Mouse (Mus musculus): ENCODE results near the gene Enkur.

Enkur gene

DNA sequence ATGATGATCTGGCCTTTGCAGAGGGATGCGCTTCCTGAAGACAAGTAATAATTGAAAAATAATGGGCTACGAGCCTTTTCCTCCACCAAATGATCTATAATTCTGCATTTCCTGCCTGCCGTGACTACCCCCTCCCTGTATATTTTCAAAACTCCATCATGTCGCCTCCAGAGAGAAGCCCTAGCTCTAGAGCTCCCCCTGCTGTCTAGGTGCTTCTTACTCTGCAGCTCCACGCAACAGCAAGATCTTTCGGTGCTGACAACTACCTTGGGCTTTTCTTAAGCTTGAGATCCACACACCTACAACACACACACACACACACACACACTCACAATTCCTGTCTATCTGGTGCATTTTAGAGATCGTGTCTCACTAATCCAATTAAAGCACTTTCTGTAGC, 17.6 kb downstream of the Enkur start:
- DNase-seq, result peak; percentile 66

DNA sequence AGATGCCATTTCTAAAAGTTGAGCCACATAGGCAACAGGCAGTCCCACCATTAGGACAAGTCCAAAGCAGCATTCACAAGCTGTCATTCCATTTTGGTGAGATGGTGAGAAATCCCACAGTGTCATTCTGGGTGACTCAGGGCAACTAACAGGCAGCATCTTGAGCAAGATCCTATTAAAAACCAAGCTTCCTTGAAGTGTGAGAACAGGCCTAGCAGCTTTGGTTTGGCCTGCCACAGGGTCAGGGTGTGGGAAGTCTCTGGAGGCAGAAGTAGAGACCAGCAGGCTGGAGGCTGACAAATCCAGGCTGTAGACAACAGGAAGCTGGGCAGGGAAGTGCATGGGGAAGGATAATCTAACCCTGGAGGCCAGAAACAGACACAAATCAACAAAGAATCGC, 22.4 kb downstream of the Enkur start:
- DNase-seq, result no peak

- DNase-seq, result no peak
These were observed 26.0 kb downstream of the Enkur start for GRCm38 (mm10) chr2:21179136-21179535.

GRCm38 (mm10) chr2:21172797-21173196, 32.4 kb downstream of the Enkur start:
- DNase-seq, result no peak

DNA sequence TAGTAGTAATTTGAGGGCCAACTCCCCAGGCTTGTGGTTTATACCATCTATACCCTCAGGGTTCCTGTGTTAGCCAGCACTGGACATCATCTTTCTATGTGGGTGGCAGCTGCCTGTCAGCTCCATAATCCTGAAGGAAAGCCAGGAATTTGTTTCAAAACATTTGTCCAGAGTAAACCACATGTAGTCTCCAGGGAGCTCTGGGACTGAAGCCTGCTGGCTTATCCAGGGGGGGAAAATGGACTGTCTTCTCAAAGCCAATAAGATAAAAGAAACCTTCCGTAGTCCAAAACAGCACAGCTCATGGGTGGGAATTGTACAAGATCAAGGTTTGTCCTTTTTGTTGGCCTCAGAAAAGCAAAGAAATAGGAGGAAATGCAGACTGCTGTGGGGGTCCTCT, 37.2 kb downstream of the Enkur start:
- DNase-seq, result no peak

DNA sequence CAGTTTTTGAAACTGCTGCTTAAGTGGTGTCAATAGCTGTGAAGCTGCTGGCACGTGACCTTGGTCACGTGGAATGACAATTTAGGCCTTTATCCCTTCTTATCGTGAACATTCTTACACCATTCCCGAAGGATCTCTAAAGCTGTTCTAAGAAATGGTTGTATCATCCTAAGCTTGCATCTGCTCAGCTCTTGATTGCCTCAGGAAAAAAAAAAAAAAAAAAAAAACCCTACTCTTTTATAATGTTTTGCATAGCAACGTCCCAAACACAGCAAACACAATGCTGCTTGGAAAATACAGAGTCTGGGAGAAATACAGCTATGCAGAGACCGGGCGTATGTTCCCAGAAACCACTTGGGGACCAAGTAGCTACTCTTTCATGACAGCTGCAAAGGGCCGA, 40.9 kb downstream of the Enkur start:
- no peak for DNase-seq

DNA sequence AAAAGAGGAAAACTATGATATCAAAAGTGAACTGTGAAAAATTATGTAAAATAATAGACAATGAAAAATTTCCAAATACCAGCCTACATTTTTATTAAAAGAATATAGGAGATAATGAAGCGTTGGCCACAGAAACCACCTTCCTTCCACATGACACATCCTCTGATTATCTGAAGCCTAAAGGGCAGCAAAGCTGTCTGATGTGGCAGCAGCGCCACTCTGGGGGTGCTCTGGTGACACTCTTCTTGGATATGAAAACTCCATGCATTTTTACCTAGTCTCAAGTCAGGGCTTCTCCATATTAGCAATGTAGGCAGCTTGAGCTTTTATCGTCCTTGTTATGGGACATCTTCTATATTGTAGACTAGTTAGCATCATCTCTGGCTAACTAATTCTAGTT, 51.7 kb downstream of the Enkur start:
- DNase-seq, result no peak

GRCm38 (mm10) chr2:21147169-21147568, 58.0 kb downstream of the Enkur start:
- DNase-seq, result no peak

DNA sequence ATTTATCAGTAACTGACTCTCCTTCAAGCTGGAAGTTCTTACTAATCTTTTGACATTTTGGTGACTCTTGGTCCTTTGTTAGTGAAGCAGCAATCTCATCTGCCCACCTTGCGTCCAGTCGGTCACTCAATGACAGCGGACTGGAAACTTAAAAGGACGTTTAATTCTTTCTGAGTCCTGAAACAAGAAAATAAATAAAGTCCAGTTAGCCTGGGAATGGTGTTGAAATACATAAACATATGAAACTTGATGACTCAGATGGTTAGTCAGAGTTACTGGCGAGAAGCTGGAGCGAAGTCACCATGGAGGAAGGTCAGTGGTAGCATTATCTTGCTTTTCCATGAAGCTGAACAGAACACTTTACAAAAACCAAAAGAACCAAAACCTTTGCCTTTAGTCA, 58.7 kb downstream of the Enkur start:
- no peak for DNase-seq

DNA sequence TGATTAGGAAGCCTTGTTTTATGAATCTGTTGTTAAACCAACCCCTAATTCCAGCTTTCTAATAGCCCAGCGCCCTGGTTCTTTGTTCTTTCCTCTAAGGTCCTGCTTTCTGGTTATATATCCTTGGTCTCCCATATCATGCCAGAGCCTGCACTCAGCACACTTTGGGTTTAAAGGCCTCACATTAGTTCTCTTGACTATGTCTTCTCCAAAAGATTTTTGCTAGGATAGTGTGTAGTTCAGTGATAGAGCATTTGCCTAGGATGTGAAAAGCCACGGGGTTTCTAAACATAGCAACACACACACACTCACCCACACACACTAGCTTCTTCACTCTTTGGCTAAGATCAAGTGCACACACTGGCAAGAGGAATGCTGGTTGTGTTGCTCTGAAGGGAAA, 62.5 kb downstream of the Enkur start:
- no peak for DNase-seq

GRCm38 (mm10) chr2:21142204-21142580, 63.0 kb downstream of the Enkur start:
- DNase-seq, result peak; percentile 65

DNA sequence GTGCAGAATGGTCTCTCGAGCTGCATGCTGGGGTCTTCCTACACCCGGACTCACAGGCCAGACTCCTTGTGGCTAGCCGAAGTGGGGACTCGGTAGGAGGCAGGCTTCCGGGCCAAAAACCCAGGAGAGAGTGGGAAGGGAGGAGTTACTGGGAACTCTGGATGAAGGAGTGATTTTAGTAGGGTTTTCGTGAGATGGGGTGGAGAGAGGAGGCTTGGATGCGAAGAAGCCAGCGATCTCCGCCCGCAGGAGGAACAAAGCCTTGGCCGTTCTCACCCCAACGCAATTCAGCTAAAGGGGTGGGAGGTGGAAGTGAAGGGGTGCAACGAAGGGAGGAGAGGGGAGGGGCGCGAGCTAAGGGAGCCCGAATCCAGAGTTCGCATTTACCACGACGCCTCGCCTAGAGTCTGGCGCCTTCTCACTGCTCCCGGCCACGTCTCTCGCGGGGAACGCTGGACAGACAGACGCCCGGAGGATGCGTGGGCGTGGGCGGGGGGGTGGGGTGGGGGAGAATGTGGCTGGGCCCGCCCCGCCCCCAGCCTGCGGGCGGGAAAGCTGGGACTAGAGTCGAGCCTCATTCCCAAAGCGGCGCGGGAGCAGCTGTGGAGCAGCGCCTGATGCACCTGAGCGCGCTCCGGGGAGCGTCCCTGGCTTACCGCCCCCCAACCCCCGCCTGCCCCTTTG, 63.5 kb downstream of the Enkur start:
- peak; percentile 27 for DNase-seq

DNA sequence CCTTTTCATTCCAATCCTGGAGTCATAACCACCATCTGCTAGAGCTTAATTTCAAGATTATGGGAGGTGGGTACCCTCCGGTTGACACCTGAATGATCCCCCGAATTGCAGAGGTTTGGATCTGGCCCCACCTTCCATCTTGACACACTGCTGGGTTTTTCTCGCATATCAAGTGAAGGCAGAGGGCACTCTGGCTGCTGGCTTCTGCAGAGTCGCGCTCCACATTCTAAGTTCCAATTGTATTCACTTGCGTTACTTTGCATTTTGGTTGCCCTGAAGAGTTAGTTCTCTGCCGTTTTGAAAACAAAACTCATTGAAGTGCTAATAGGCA, 64.0 kb downstream of the Enkur start:
- no peak for DNase-seq
